Mouse (Mus musculus) embryonic facial prominence, embryonic 11.5 days (tissue): ENCODE results near the gene Cdh13. TPM values are rescaled to one million over a fixed set of nuclear protein-coding genes. Genes with fewer than 3 reads are reported as not detected.
A peak's percentile ranks its signal among the peaks of the same experiment; 100 is the strongest.

Experiments used
- ATAC-seq: fragments of 200-750 bp; cut with Nextera tagmentation; replicated peaks from 2 replicates; pipeline ENCODE4 v1.8.0; 2017; ENCODE audit warnings: low read depth; ENCODE audit not compliant: insufficient number of reproducible peaks, low FRiP score, low TSS enrichment
- DNase-seq: peaks from one replicate; pipeline ENCODE4 v3.0.0-alpha.2; 2015; ENCODE audit warnings: low spot score
- H3K27ac ChIP-seq: fragments of 300-500 bp; sonication (generic); replicated peaks from 2 replicates; pipeline ENCODE4 v1.5.1; 2014; ENCODE audit warnings: mild to moderate bottlenecking, low read depth, low read length, control low read depth
- H3K27me3 ChIP-seq: fragments of 300-500 bp; sonication (generic); 2 replicates; pipeline ENCODE4 v1.6.1; 2014; ENCODE audit warnings: mild to moderate bottlenecking, low read length, moderate library complexity, mixed read lengths; ENCODE audit not compliant: control insufficient read depth, insufficient read depth
- H3K36me3 ChIP-seq: fragments of 300-500 bp; sonication (generic); replicated peaks from 2 replicates; pipeline ENCODE4 v1.6.1; 2014; ENCODE audit warnings: low read depth, mild to moderate bottlenecking, low read length, moderate library complexity, mixed read lengths; ENCODE audit not compliant: control insufficient read depth, insufficient read depth
- H3K4me1 ChIP-seq: fragments of 300-500 bp; sonication (generic); 2 replicates; pipeline ENCODE4 v1.6.1; 2014; ENCODE audit warnings: low read length, mixed read lengths; ENCODE audit not compliant: control insufficient read depth, insufficient read depth
- H3K4me2 ChIP-seq: fragments of 300-500 bp; sonication (generic); 2 replicates; pipeline ENCODE4 v1.6.1; 2014; ENCODE audit warnings: low read depth, mild to moderate bottlenecking, control low read depth, low read length, moderate library complexity
- H3K4me3 ChIP-seq: fragments of 300-500 bp; sonication (generic); 2 replicates; pipeline ENCODE4 v1.5.1; 2014; ENCODE audit warnings: low read depth, low read length, control low read depth
- H3K9ac ChIP-seq: fragments of 300-500 bp; sonication (generic); replicated peaks from 2 replicates; pipeline ENCODE4 v1.6.1; 2014; ENCODE audit warnings: mild to moderate bottlenecking, control low read depth, low read length
- H3K9me3 ChIP-seq: fragments of 300-500 bp; sonication (generic); replicated peaks from 2 replicates; pipeline ENCODE4 v1.6.1; 2016; ENCODE audit warnings: mild to moderate bottlenecking, low read length, inconsistent platforms, mixed read lengths; ENCODE audit not compliant: control insufficient read depth
- WGBS: fragments of 180-500 bp; shearing (Covaris S2); extraction: QIAGEN DNeasy Blood & Tissue Kit; methylation state at CpG from one replicate; pipeline ENCODE4 v1.1.7; 2014; 5-methylcytosine and 5-hydroxymethylcytosine counted together
- polyA plus RNA-seq: library from polyadenylated mRNA; unstranded; fragments of >200 nt; fragmentation: Nextera tagmentation; extraction: Ambion mirVana; gene quantifications from 2 replicates; pipeline ENCODE4 v1.2.1, GENCODE M21; 2014

Gene Cdh13
- polyA plus RNA-seq: 5.1 and 7.1 TPM in 2 replicates

DNA sequence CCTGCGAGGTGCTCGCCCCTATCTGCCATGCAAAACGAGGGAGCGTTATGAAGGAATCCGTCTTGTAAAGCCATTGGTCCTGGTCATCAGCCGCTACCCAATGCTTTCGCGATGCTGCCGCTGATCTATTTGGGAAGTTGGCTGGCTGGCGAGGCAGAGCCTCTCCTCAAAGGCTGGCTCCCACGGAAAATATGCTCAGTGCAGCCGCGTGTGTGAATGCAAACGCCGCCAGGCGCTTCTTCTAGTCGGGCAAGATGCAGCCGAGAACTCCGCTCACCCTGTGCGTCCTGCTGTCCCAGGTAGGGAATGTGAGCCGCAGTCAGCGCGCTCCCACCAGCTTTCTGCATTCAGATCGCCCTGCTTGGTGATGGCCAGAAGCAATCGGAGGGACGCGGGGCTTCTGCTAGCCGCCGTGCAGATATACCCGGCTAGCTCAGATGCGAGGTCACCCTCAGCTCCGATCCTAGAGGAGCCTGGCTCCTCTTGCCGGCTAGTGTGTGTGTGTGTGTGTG is at the start of gene Cdh13:
Cdh13 (plus strand) TSS at position 134 of the 512 bp plus-strand sequence.
- H3K9me3 ChIP-seq: no peaks in the 10 kb centered on the region
- peak within 1 kb of the TSS; percentile 45 for H3K4me3 ChIP-seq
- H3K36me3 ChIP-seq: no peaks in the 10 kb centered on the region
- peak within 1 kb of the TSS; percentile 63 for H3K9ac ChIP-seq
- ATAC-seq (peak; percentile 36; the same call in 1 of the 2 replicates), DNase-seq (peak; percentile 72)
- H3K27me3 ChIP-seq: peaks cover 14% of the 10 kb centered on the region
- H3K4me2 ChIP-seq: peak within 1 kb of the TSS; percentile 93
- no peak within 1 kb of the TSS for H3K27ac ChIP-seq
- no peaks in the 10 kb centered on the region for H3K4me1 ChIP-seq
- WGBS: 0% methylated on average over 33 of the region's 33 CpGs

DNA sequence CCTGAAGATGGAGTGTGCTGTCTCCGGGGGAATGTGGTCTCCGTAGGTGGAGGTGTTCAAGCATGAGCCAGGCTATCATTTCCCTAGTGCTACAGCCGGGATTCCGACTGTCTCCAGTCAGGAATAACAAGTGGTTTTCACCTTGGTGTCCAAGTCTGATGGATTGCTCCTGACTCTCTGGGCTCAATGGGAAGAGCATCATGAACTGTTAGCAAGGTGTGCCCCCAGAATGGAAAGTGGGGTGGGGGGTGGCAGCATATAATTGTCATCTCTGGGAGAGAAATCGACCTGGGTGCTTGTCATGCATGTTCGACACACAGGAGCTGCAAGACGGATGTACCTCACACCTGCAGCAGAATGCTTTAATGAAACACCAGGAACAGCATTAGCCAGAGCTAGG is 47.9 kb upstream of the Cdh13 start:
- Histone ChIP-seq H3K27ac (no peak overlapping the region), H3K27me3 (no peaks in the 10 kb centered on the region), H3K4me2 (no peak overlapping the region), H3K9me3 (no peaks in the 10 kb centered on the region), H3K36me3 (no peaks in the 10 kb centered on the region), H3K4me1 (no peaks in the 10 kb centered on the region), H3K4me3 (no peak overlapping the region), H3K9ac (no peak overlapping the region)
- WGBS: 91% methylated on average over 7 of the region's 7 CpGs
- no peak for ATAC-seq
- DNase-seq: no peak

DNA sequence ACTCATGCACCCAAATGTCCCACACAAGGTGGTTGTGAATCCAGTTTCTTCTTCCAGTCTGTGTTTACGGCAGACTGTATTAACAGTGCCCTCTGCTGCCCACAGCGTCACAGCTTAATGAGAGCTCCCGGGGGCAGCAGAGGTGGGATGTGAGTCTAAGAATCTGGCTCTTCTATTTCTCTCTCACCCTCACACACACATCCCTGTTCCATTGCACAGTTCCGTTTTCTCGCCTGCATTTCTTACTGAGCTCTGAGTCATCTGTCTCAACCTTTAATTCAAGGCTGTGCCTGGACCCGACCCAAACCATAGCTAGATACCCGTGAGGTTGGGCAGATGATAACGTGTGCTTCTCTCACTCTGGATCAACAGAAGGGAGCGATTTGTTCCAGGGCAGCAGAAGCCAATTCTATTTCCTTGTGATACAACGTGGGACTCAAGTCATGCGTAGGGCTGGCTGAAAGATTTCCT is 46.3 kb upstream of the Cdh13 start:
- H3K4me3 ChIP-seq: no peak overlapping the region
- no peak overlapping the region for H3K9ac ChIP-seq
- no peaks in the 10 kb centered on the region for H3K27me3 ChIP-seq
- no peaks in the 10 kb centered on the region for H3K9me3 ChIP-seq
- H3K4me1 ChIP-seq: no peaks in the 10 kb centered on the region
- H3K27ac ChIP-seq: no peak overlapping the region
- 72% methylated on average over 11 of the region's 11 CpGs for WGBS
- DNase-seq: peak; percentile 12
- no peak for ATAC-seq
- H3K36me3 ChIP-seq: no peaks in the 10 kb centered on the region
- H3K4me2 ChIP-seq: no peak overlapping the region

DNA sequence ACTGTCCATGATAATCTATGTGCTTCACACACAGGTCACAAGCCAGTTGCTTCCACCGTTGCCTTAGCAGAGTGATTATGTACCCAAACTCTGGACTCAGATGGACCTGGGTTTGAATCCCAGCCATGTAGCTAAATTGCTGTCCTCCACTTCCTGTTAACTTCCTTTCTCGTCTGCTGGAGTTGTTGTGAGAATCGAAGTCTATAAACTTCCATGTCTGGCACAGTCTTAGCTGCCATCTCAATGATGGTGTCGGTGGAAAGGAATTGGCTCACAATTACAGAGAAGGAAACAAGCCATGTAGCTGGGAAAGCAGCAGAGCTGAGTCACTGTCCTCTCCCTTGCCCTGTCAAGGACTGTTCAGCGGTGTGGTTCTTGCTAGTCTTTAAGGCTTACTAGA is 45.4 kb upstream of the Cdh13 start:
- WGBS: 81% methylated on average over 5 of the region's 5 CpGs
- Histone ChIP-seq H3K36me3 (no peaks in the 10 kb centered on the region), H3K4me1 (no peaks in the 10 kb centered on the region), H3K4me2 (no peak overlapping the region), H3K27me3 (no peaks in the 10 kb centered on the region), H3K4me3 (no peak overlapping the region), H3K9me3 (no peaks in the 10 kb centered on the region), H3K9ac (no peak overlapping the region), H3K27ac (no peak overlapping the region)
- no peak for ATAC-seq
- DNase-seq: no peak

DNA sequence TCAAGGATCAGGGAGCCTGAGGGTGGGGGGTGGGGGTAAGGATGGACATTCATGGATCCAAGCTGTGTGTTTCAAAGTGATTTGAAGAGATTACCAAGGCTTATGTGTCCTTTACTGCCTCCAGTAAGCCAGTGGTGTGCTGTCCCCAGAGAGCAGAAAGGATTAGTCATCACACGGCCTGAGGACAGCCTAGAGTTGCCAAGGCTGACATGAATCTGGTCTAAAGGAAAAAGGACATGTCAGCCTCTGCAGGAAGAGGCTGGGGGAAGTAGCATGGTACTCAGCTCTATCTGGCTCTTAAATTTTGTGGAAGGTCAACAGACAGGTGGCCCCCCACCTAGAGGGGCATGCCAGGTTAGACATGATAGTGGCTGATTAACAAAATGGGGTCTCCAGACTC is 44.3 kb upstream of the Cdh13 start:
- H3K27me3 ChIP-seq: no peaks in the 10 kb centered on the region
- ATAC-seq: no peak
- no peak for DNase-seq
- H3K4me1 ChIP-seq: no peaks in the 10 kb centered on the region
- no peaks in the 10 kb centered on the region for H3K9me3 ChIP-seq
- H3K36me3 ChIP-seq: no peaks in the 10 kb centered on the region
- 47% methylated on average over 1 of the region's 1 CpGs for WGBS
- no peak overlapping the region for H3K27ac ChIP-seq
- H3K4me2 ChIP-seq: no peak overlapping the region
- H3K4me3 ChIP-seq: no peak overlapping the region
- H3K9ac ChIP-seq: no peak overlapping the region

DNA sequence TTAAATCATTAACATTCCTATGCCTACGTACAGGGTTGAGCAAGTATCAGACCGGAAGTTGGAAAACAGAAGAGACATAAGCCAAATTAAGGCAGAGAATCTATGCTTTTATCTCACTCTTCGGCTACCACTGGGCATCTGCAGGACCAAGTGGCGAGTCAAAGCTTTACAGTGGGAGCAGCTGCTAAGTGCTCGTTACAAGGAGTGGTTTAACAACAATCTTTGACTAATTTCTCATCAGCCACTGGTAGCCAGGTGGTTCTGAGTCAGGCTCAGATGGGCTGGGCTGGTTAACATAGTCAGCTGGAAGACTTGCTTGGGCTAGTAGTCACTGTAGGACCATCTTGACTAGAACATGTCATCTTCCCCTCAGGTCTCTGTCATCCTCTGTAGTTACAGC is 34.2 kb upstream of the Cdh13 start:
- no peak overlapping the region for H3K4me3 ChIP-seq
- no peaks in the 10 kb centered on the region for H3K36me3 ChIP-seq
- no peaks in the 10 kb centered on the region for H3K4me1 ChIP-seq
- WGBS: 90% methylated on average over 5 of the region's 5 CpGs
- no peak overlapping the region for H3K27ac ChIP-seq
- ATAC-seq (no peak), DNase-seq (no peak)
- no peak overlapping the region for H3K9ac ChIP-seq
- no peaks in the 10 kb centered on the region for H3K9me3 ChIP-seq
- H3K27me3 ChIP-seq: no peaks in the 10 kb centered on the region
- H3K4me2 ChIP-seq: no peak overlapping the region

DNA sequence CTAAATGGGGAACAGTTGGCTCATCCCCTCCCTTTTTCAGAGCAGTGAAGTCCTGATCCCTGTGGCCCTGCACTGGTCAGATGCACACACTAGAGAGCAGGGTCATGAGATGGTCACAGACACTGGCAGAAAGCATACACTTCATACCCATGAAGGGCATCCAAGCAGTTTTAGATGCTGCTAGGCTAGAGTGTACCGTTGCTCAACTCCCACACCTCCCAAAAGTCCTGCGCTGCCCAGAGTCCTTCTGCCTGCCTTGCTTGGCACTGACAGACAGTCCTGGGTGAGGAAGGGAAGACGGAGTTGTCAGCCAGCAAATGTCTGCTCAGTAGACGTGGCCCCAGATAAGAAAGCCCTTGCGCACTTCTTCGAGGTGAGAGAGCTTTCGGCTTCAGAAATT is 33.6 kb upstream of the Cdh13 start:
- 91% methylated on average over 7 of the region's 7 CpGs for WGBS
- H3K27ac ChIP-seq: no peak overlapping the region
- no peaks in the 10 kb centered on the region for H3K9me3 ChIP-seq
- no peak overlapping the region for H3K4me3 ChIP-seq
- no peak for ATAC-seq
- H3K4me2 ChIP-seq: no peak overlapping the region
- no peak overlapping the region for H3K9ac ChIP-seq
- H3K27me3 ChIP-seq: no peaks in the 10 kb centered on the region
- H3K36me3 ChIP-seq: no peaks in the 10 kb centered on the region
- no peak for DNase-seq
- H3K4me1 ChIP-seq: no peaks in the 10 kb centered on the region

DNA sequence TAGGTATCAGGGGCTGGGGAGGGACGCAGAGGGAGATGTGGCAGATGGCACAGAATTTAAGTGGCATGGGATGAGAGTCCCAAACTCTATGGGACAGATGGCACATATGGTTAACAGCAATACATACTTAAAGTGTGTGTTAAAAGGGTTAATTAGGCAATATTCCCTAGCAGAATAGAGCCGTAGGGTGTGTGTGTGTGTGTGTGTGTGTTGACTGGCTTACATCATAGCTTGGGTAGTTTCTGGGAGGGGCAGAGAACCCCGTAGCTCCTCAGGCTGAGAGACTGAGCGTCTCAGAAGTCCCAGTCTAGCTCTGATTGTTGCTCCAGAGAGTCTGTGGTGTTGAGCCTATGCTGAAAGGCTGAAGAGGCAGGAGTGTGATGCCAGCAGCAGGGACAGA is 20.4 kb upstream of the Cdh13 start:
- 73% methylated on average over 4 of the region's 4 CpGs for WGBS
- Histone ChIP-seq H3K4me3 (no peak overlapping the region), H3K9me3 (no peaks in the 10 kb centered on the region), H3K4me2 (no peak overlapping the region), H3K27ac (no peak overlapping the region), H3K4me1 (no peaks in the 10 kb centered on the region), H3K9ac (no peak overlapping the region), H3K27me3 (no peaks in the 10 kb centered on the region), H3K36me3 (no peaks in the 10 kb centered on the region)
- no peak for ATAC-seq
- DNase-seq: no peak
